Mouse (Mus musculus): ENCODE data around the gene Fbxo27. TPM values are rescaled to one million over a fixed set of nuclear protein-coding genes. Genes with fewer than 3 reads are reported as not detected.
A peak's percentile ranks its signal among the peaks of the same experiment; 100 is the strongest.
"Not testable (repeated sequence)": the region's sequence is repeated elsewhere in the genome, so short reads cannot be mapped to it uniquely, and the experiment has no call there.

Gene Fbxo27
- total RNA-seq (2021): 10 to 100 TPM; 20.1 to 22.8 TPM

DNA sequence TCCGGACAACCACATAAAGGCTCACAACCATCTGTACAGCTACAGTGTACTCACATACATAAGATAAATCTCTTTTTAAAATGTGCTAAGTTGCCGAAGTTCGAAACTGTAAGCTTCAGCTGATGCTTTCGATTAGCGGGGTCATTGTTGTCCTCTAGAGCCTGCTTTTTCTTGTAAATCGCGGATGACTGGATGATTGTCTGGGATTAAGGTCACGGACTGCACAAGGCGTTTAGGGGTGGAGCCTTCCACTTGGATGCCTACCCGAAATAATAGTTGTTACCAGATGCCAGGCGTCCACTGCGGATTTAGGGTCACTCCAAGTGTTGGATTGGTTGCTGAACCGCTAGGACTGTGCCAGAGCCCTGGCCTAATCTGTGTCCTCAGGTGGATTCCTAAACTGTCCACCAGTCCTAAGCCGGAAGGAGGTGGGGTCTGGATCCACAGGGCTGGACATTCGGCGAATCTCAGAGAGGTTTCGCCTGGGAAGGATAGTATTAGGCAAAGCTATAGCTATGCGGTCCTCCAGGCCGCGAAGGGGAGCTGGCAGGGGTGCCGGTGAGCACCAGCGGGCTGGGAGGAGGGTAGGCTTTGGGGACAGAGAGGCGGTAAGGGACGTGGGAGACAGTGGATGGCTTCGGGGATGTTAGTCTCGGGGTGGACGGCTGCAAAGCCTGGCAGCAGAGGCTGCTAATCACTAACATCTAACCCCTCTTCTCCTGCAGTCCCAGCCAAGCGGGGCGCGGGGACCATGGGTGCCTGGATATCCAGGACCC lies at the start of gene Fbxo27:
Gene Fbxo27, plus strand, starts transcription at position 305 of the 776 bp plus-strand sequence.
- intact Hi-C loops (cut with DNase I): no loop called here
- DNase-seq: peak; percentile 39

DNA sequence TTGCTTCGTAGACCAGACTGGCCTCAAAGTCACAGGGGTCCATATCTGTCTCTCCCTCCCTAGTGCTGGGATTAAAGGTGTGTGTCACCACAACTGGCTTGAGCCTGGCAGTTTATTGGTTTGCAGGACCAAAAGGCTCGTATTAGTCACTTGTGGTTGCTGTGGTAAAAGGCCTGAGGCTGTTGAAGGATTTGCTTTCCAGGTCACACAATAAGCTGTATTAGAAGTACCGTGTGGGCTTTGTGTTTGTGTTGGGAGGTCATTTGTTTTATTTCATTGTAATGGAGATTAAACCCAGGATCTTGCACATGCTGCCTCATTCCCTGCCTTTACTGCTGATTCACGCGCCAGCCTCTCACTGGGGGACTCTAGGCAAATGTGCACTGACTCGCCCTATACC lies 47.3 kb upstream of the Fbxo27 start:
- intact Hi-C loops (cut with DNase I): no loop called here
- DNase-seq: no peak

DNA sequence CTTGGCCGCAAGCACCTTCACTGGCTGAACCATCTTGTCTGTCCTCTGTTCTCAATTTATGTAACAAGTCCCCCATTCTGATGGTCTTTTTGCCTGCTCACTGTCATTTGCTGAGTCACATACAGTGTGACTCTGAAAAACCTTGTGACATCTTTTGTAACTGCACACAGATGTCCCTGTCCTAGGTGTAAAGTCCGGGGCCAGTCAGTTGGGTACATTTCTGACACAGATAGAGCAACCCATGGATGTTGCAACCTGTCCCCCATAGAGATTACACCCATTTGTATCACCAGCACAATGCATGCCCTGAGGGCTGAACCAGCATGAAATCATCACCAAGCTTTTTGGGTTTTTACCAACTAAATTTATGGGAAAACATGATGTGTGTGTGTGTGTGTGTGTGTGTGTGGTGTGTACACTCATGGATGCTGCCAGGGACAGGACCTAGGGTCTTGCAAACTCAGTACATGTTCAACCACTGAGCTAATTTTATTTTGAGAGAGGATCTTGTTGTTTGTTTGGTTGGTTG lies 46.6 kb upstream of the Fbxo27 start:
- no peak for DNase-seq
- intact Hi-C loops (cut with DNase I): no loop called here

DNA sequence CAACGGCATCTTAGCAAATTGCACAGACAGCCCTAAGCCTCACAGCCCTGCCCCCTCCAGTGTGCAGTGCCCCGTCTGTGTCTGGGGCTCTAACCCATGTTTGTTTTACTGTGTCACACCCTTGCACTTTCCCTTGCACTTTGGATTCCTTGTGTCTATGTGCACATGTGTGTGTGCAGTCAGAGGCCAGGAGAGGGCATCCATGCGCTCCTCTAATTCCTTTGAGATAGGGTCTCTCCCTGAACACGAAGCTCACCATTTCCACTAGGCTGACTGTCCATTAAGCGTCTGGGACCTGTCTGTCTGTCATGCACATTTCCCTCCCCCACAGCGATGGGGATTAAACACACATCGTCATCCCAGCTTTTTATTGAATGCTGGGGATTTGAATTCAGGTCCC lies 45.6 kb upstream of the Fbxo27 start:
- DNase-seq: no peak
- intact Hi-C loops (cut with DNase I): no loop called here

- intact Hi-C loops (cut with DNase I): no loop called here
- no peak for DNase-seq
These were observed 41.5 kb upstream of the Fbxo27 start for GRCm38 (mm10) chr7:28651157-28651556.

DNA sequence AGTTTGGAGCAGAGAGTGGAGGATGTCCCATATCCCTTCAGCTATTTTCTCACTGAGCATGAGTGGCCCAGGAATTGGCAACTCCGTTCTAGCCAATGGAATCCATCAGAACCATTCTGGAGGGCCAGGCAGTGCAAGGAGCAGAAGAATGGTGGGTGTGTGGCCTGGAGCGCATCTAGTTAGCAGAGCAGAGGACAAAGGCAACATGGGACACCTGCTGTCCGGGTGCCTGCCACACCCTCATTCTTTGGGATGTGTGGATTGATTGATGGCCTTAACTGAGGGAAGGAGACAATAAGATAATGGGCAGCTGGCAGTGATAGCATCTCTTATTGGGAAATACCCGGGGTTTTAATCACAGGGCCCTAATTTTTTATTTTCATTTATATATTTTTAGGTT lies 36.2 kb upstream of the Fbxo27 start:
- no peak for DNase-seq
- intact Hi-C loops (cut with DNase I): no loop called here

GRCm38 (mm10) chr7:28665620-28666579 lies 26.7 kb upstream of the Fbxo27 start:
- intact Hi-C loops (cut with DNase I): no loop called here
- peak; percentile 34 for DNase-seq

DNA sequence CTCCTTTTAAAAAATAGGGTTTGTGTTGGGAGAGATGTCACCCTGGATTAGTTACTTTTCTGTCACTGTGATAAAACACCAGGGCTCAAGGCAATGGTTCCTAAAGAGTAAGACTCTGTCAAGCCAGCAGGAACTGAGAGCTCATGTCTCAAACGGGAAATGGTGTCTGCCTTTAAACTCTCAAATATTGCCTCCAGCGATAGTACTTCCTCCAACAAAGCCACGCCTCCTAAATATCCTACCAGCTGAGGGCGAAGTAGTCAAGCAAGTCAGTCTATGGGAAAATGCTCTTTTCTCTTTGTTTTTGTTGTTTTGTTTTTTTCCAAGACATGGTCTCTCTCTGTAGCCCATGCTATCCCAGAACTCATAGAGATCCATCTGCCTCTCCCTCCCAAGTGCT lies 21.5 kb upstream of the Fbxo27 start:
- intact Hi-C loops (cut with DNase I): no loop called here
- DNase-seq: no peak

GRCm38 (mm10) chr7:28672276-28672675 lies 20.4 kb upstream of the Fbxo27 start:
- DNase-seq: no peak
- intact Hi-C loops (cut with DNase I): no loop called here

DNA sequence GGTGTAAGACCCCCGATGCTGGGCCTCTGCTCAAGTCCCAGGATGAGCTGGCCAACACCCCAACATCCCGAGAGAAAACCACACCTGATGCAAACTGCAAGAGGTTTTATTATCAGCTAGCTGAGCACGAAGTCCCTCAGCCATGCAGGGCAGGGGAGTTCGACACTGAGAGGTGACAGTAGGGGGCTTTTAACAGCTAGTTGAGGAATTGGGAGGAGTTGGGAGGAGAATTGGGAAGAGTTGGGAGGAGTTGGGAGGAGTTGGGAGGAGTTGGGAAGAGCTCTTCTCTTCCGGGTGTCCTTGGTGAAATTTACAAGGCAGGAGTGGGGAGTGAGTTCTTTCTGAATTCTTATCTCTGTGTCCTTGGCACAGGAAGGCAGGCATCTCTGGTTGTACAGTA lies 19.9 kb upstream of the Fbxo27 start:
- intact Hi-C loops (cut with DNase I); DNase-seq: not testable (repeated sequence)

DNA sequence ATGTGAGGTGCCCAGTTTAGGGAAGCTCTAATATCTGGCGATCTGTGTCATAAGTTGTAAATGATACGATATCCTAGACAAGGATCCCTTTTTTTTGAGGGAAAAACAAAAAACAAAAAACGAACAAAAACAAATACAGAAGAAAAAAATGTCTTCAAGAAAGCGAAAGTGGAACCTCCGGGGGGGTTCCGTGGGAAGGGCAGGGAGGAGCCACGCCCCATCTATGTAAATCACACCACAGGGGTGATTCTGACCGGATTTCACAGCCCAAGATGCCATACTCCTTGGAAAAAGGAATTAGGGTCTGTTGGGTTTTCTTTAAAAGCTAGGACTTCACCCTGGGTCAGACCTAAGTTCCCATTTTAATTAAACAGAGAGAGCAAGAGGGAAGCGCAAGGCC lies 17.7 kb upstream of the Fbxo27 start:
- DNase-seq: no peak
- intact Hi-C loops (cut with DNase I): no loop called here

DNA sequence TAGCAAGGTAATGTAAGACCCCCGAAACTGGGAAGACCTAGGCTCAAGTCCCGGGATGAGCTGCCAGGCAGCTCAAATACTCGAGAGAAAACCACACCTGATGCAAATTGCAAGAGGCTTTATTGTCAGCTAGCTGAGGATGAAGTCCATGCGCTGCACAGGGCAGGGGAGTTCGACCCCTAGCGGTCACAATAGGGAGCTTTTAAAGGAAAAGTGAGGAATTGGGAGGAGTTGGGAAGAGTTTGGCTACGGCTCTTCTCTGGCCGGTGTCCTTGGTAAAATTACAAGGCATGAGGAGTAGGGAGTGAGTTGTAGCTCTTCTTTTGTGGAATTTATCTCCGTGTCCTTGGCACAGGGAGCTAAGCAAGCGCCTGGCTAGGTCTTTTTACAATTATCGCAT lies 16.9 kb upstream of the Fbxo27 start:
- no peak for DNase-seq
- intact Hi-C loops (cut with DNase I): no loop called here

GRCm38 (mm10) chr7:28676811-28677541 lies 15.7 kb upstream of the Fbxo27 start:
- no peak for DNase-seq
- intact Hi-C loops (cut with DNase I): no loop called here

- intact Hi-C loops (cut with DNase I): no loop called here
- DNase-seq: no peak
These were observed 15.0 kb upstream of the Fbxo27 start for GRCm38 (mm10) chr7:28677624-28678023.

GRCm38 (mm10) chr7:28691075-28691474 lies 1.6 kb upstream of the Fbxo27 start:
- intact Hi-C loops (cut with DNase I): no loop called here
- DNase-seq: no peak

GRCm38 (mm10) chr7:28693321-28693966 lies 795 bp downstream of the Fbxo27 start:
- intact Hi-C loops (cut with DNase I): no loop called here

GRCm38 (mm10) chr7:28694423-28694822 lies 1.8 kb downstream of the Fbxo27 start:
- intact Hi-C loops (cut with DNase I): no loop called here
- DNase-seq: no peak

More at GRCm38 (mm10) chr7:28693321-28693966, 795 bp downstream of the Fbxo27 start:
- peak; percentile 68 for DNase-seq

GRCm38 (mm10) chr7:28694966-28695511 lies 2.4 kb downstream of the Fbxo27 start:
- no peak for DNase-seq
- intact Hi-C loops (cut with DNase I): no loop called here

- no peak for DNase-seq
- intact Hi-C loops (cut with DNase I): no loop called here
These were observed 4.6 kb downstream of the Fbxo27 start for GRCm38 (mm10) chr7:28697277-28697676.

DNA sequence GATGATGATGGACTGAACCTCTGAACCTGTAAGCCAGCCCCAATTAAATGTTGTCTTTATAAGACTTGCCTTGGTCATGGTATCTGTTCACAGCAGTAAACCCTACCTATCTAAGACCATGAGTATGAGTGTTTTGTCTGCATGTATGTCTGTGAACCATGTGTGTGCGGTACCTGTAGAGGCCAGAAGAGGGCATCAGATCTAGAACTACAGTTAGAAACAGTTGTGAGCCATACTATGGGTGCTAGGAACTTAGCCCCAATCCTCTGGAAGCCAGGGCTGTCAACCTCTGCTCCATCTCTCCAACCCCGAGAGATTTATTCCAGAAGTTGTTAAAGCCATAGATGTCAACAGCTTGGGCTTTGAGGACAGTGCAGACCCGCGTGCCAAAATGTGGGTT lies 7.6 kb downstream of the Fbxo27 start:
- intact Hi-C loops (cut with DNase I): no loop called here

More for the DNA sequence above, 7.6 kb downstream of the Fbxo27 start:
- DNase-seq: no peak

Data from left cerebral cortex, postnatal 4 days (tissue).